Mouse (Mus musculus): Measurements from ENCODE around the gene Micall2. TPM values are rescaled to one million over a fixed set of nuclear protein-coding genes. Genes with fewer than 3 reads are reported as not detected.

Gene Micall2
- polyA plus RNA-seq, 1 experiment: 6.0 TPM

DNA sequence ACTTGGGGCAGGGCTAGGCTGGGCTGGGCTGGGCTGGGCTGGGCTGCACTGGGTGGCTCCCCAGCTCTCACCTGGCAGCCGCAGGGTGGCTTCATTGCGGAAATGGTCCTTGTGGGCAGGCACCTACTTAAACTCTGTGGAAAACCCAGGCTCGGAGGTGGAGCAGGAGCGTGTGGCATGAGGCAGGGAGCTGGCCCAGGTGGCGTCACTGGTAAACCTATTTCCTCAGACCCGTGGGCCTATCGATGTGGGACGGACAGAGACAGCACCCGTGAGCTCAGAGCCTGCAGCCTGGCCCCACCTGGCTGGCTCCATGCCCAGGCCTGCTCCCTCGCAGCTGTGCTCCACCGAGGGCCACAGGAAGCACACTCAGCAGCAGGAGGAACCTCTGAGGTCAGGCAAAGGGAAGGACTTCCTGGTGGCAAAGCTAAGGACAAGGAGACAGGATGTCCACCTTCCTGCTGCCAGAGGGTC is 3.5 kb downstream of the Micall2 start:
- no peak overlapping the region for H3K27ac ChIP-seq (ENCODE audit: insufficient read depth, low read depth, low read length)
- TF ChIP-seq CTCF (IDR thresholded peaks at IDR 0.05; ENCODE audit: low read depth, low read length) (no peak), POLR2A (IDR thresholded peaks at IDR 0.05; ENCODE audit: borderline replicate concordance, low read depth, low read length) (no peak)
- H3K4me3 ChIP-seq (ENCODE audit: insufficient read depth, low read length): no peak overlapping the region
- H3K4me1 ChIP-seq (ENCODE audit: control insufficient read depth, insufficient read depth, low read length): peaks cover 67% of the 10 kb centered on the region

- no peak for TF ChIP-seq CTCF (IDR thresholded peaks at IDR 0.05; ENCODE audit: low read depth, low read length)
- TF ChIP-seq POLR2A (IDR thresholded peaks at IDR 0.05; ENCODE audit: borderline replicate concordance, low read depth, low read length): no peak
- Histone ChIP-seq H3K27ac (ENCODE audit: insufficient read depth, low read depth, low read length) (no peak overlapping the region), H3K4me3 (ENCODE audit: insufficient read depth, low read length) (no peak overlapping the region), H3K4me1 (ENCODE audit: control insufficient read depth, insufficient read depth, low read length) (peaks cover 79% of the 10 kb centered on the region)
These were observed 5.2 kb downstream of the Micall2 start for GRCm38 (mm10) chr5:139730712-139731486.

GRCm38 (mm10) chr5:139727261-139727660 is 8.9 kb downstream of the Micall2 start:
- TF ChIP-seq CTCF (IDR thresholded peaks at IDR 0.05; ENCODE audit: low read depth, low read length): no peak
- no peak for TF ChIP-seq POLR2A (IDR thresholded peaks at IDR 0.05; ENCODE audit: borderline replicate concordance, low read depth, low read length)
- Histone ChIP-seq H3K4me3 (ENCODE audit: insufficient read depth, low read length) (no peak overlapping the region), H3K27ac (ENCODE audit: insufficient read depth, low read depth, low read length) (0 out of 2 replicates have a peak overlapping the region, but pooled peaks have one; percentile 80), H3K4me1 (ENCODE audit: control insufficient read depth, insufficient read depth, low read length) (peaks cover 62% of the 10 kb centered on the region)

- H3K27ac ChIP-seq (ENCODE audit: insufficient read depth, low read depth, low read length): peak overlapping the region; percentile 80
- peaks cover 55% of the 10 kb centered on the region for H3K4me1 ChIP-seq (ENCODE audit: control insufficient read depth, insufficient read depth, low read length)
- no peak for TF ChIP-seq POLR2A (IDR thresholded peaks at IDR 0.05; ENCODE audit: borderline replicate concordance, low read depth, low read length)
- no peak for TF ChIP-seq CTCF (IDR thresholded peaks at IDR 0.05; ENCODE audit: low read depth, low read length)
These were observed 9.9 kb downstream of the Micall2 start for GRCm38 (mm10) chr5:139726186-139726585.

DNA sequence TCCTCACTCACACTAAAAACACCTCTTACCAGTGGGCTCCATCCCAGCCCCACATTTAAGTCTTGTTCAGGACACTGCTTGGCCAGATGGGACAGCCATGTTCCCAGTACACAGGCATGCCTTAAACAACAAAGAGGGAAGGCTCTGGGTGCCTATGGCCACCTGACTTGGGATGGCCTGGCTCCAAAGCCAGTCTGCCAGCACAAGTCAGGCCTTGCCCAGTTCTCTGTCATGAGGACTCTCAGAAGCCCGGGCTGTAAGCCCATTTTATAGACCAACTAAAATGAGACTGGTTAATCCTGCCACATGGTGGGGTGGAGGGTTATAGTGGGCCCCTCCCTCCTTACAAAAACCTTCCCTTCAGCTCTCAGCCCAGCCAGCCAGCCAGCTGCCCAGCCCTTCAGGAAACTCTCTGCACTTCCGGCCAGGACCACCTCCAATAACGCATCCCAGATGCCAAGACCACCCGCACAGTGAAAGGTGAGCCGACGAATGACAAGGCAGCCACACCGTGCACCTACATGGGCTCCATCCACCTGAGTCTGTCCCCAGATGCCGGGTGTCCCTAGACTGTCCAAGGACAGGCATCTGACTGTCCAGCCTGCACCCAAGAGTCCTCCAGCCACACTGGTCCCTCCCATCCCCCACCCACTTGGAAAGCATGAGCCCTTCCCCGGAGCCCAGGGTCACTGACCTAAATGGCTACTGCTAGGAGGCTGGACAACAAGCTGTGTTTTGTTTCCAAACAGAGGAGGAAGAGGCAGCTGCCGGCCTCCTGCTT is 11.6 kb downstream of the Micall2 start:
- H3K4me3 ChIP-seq (ENCODE audit: insufficient read depth, low read length): no peak overlapping the region
- TF ChIP-seq CTCF (IDR thresholded peaks at IDR 0.05; ENCODE audit: low read depth, low read length) (no peak), POLR2A (IDR thresholded peaks at IDR 0.05; ENCODE audit: borderline replicate concordance, low read depth, low read length) (no peak)
- H3K27ac ChIP-seq (ENCODE audit: insufficient read depth, low read depth, low read length): no peak overlapping the region
- H3K4me1 ChIP-seq (ENCODE audit: control insufficient read depth, insufficient read depth, low read length): peaks cover 42% of the 10 kb centered on the region

More at GRCm38 (mm10) chr5:139726186-139726585, 9.9 kb downstream of the Micall2 start:
- no peak overlapping the region for H3K4me3 ChIP-seq (ENCODE audit: insufficient read depth, low read length)

DNA sequence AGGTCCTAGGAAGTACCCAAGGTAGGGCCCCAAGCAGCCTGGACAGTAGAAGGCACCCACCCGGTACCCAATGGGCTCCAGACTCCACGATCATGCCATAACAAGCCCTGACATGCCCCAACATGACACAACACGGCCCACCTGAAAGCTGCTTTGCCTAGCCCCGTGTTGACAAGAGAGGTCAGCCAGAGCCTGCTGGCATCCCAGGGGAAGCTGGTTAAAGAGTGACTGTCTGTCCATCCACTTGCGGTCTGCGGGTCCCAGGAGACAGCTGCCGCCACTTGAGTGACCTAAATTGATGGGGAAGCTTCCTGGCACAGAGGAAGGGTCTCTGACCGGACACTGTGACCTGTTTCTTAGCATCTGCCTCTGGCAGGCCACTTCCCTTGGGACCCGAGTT is 13.0 kb downstream of the Micall2 start:
- TF ChIP-seq CTCF (IDR thresholded peaks at IDR 0.05; ENCODE audit: low read depth, low read length) (no peak), POLR2A (IDR thresholded peaks at IDR 0.05; ENCODE audit: borderline replicate concordance, low read depth, low read length) (no peak)
- Histone ChIP-seq H3K27ac (ENCODE audit: insufficient read depth, low read depth, low read length) (no peak overlapping the region), H3K4me1 (ENCODE audit: control insufficient read depth, insufficient read depth, low read length) (peaks cover 38% of the 10 kb centered on the region), H3K4me3 (ENCODE audit: insufficient read depth, low read length) (no peak overlapping the region)

DNA sequence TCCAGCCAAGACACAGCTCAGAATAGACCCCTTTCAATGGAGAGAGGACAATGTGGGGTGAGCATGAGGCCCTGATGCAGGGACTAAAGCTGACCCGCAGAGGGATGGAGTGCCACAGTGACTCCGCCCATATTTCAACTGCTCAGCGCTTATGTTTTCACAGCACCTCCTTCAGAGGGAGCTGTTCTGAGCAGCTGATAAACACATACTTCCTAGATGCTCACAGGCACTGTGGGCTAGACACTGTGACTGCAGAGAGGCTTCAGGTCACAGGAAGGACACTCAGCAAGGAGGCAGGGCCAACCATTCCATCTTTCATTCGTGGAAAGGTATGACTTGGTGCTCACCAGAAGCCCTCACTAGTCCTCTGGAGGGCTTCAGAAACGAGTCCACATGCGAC is 13.4 kb downstream of the Micall2 start:
- Histone ChIP-seq H3K4me3 (ENCODE audit: insufficient read depth, low read length) (no peak overlapping the region), H3K27ac (ENCODE audit: insufficient read depth, low read depth, low read length) (no peak overlapping the region), H3K4me1 (ENCODE audit: control insufficient read depth, insufficient read depth, low read length) (peaks cover 36% of the 10 kb centered on the region)
- TF ChIP-seq POLR2A (IDR thresholded peaks at IDR 0.05; ENCODE audit: borderline replicate concordance, low read depth, low read length) (no peak), CTCF (IDR thresholded peaks at IDR 0.05; ENCODE audit: low read depth, low read length) (no peak)

- 0 out of 2 replicates have a peak, but pooled peaks cover 2% of the 10 kb centered on the region for H3K4me1 ChIP-seq (ENCODE audit: control insufficient read depth, insufficient read depth, low read length)
- TF ChIP-seq CTCF (IDR thresholded peaks at IDR 0.05; ENCODE audit: low read depth, low read length): no peak
- TF ChIP-seq POLR2A (IDR thresholded peaks at IDR 0.05; ENCODE audit: borderline replicate concordance, low read depth, low read length): no peak
- H3K27ac ChIP-seq (ENCODE audit: insufficient read depth, low read depth, low read length): no peak overlapping the region
- H3K4me3 ChIP-seq (ENCODE audit: insufficient read depth, low read length): no peak overlapping the region
These were observed 17.2 kb downstream of the Micall2 start for GRCm38 (mm10) chr5:139718949-139719348.

- Histone ChIP-seq H3K27ac (ENCODE audit: insufficient read depth, low read depth, low read length) (no peak overlapping the region), H3K4me3 (ENCODE audit: insufficient read depth, low read length) (no peak overlapping the region), H3K4me1 (ENCODE audit: control insufficient read depth, insufficient read depth, low read length) (0 out of 2 replicates have a peak, but pooled peaks cover 2% of the 10 kb centered on the region)
- no peak for TF ChIP-seq CTCF (IDR thresholded peaks at IDR 0.05; ENCODE audit: low read depth, low read length)
- TF ChIP-seq POLR2A (IDR thresholded peaks at IDR 0.05; ENCODE audit: borderline replicate concordance, low read depth, low read length): no peak
These were observed 17.6 kb downstream of the Micall2 start for GRCm38 (mm10) chr5:139718540-139718939.

GRCm38 (mm10) chr5:139717723-139718122 is 18.4 kb downstream of the Micall2 start:
- TF ChIP-seq CTCF (IDR thresholded peaks at IDR 0.05; ENCODE audit: low read depth, low read length): peak; percentile 92
- TF ChIP-seq POLR2A (IDR thresholded peaks at IDR 0.05; ENCODE audit: borderline replicate concordance, low read depth, low read length): no peak
- H3K27ac ChIP-seq (ENCODE audit: insufficient read depth, low read depth, low read length): no peak overlapping the region
- no peaks in the 10 kb centered on the region for H3K4me1 ChIP-seq (ENCODE audit: control insufficient read depth, insufficient read depth, low read length)
- no peak overlapping the region for H3K4me3 ChIP-seq (ENCODE audit: insufficient read depth, low read length)
